Mouse (Mus musculus) kidney, adult 2 months (tissue): ENCODE measurements around the gene Mettl16.

Experiments used
- CTCF ChIP-seq: fragments of 200-500 bp; conservative IDR thresholded peaks from 2 replicates; pipeline ENCODE4 v1.5.1; 2011; ENCODE audit warnings: low read depth, mild to moderate bottlenecking, control low read depth, low read length, moderate library complexity, mixed read lengths; ENCODE audit not compliant: insufficient read depth, insufficient read length
- POLR2A ChIP-seq: fragments of 200-500 bp; IDR thresholded peaks from one replicate; pipeline ENCODE4 v1.6.1; 2011; ENCODE audit warnings: low read depth, low read length, control low read depth

GRCm38 (mm10) chr11:74838441-74838840 is 67.8 kb downstream of the Mettl16 start:
- no peak for TF ChIP-seq CTCF
- no peak for TF ChIP-seq POLR2A
